Mouse (Mus musculus) heart, postnatal 0 days (tissue): ENCODE measurements at regions not wholly inside any gene's neighbourhood (a gene's known extent, or its start where the extent isn't known, plus 50 kb on each side); places are given as distances from the start of the nearest gene placed in this dataset.

Source experiments
- CTCF ChIP-seq: IDR thresholded peaks from 2 replicates; pipeline ENCODE4 v1.5.1; 2016; ENCODE audit warnings: antibody characterized with exemption, control low read depth, low read depth
- EP300 ChIP-seq: IDR thresholded peaks from 2 replicates; pipeline ENCODE4 v1.6.1; 2016; ENCODE audit warnings: antibody characterized with exemption, low read depth

DNA sequence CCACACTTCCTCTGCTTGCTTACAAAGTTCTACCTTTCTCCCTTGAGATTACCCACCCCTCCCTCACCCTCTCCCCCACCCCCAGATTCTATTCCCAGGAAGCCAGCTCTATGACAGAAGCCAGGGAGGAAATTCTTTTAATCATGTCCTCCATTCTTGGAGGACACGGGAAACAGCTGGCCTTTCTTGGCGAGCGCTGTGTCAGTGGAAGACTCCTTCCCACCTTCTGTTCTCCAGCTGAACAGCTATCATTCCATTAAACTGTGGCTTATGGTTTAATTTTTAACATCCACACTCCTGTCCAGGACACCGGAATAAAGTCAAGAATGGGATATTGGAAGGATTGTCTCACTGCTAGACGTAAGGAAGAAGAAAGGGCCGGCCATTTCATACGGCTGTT lies 59.0 kb upstream of the Plxnc1 start:
- TF ChIP-seq CTCF: no peak
- no peak for TF ChIP-seq EP300
